Mouse (Mus musculus): Measurements from ENCODE around the gene Acsl3. TPM values are rescaled to one million over a fixed set of nuclear protein-coding genes. Genes with fewer than 3 reads are reported as not detected.

Gene Acsl3
- total RNA-seq (2023; ENCODE audit: inconsistent age) = 11.2 to 14.5 TPM (median 12.8 TPM) in 4 replicates

GRCm38 (mm10) chr1:78657671-78658440 lies at the start of gene Acsl3, which contains the start of gene Utp14b:
Gene Acsl3, plus strand, starts transcription at chr1:78657825.
Gene Utp14b, plus strand, starts transcription at chr1:78658038.

Other genes with a start within 250 kb of the Acsl3 start
- 47.3 to 58.3 TPM (median 57.3 TPM) in 4 replicates for gene Farsb, start 168.9 kb upstream of the Acsl3 start, total RNA-seq (2023; ENCODE audit: inconsistent age)
- gene Mogat1, start 146.8 kb upstream of the Acsl3 start, total RNA-seq (2023; ENCODE audit: inconsistent age) = 1.7 TPM in 1 of 4 replicates, not detected in the others
- gene BC035947, start 145.7 kb upstream of the Acsl3 start, total RNA-seq (2023; ENCODE audit: inconsistent age) = not detected in 4 replicates
- gene Utp14b, start 213 bp downstream of the Acsl3 start, total RNA-seq (2023; ENCODE audit: inconsistent age) = 18.2 to 24.6 TPM (median 22.1 TPM) in 4 replicates
- gene Kcne4, start 158.9 kb downstream of the Acsl3 start, total RNA-seq (2023; ENCODE audit: inconsistent age) = not detected in 4 replicates